Mouse (Mus musculus) lung, postnatal 0 days (tissue): ENCODE data around the gene Ddb2. TPM values are rescaled to one million over a fixed set of nuclear protein-coding genes. Genes with fewer than 3 reads are reported as not detected.

Source experiments
- ATAC-seq: fragments of 200-750 bp; cut with Nextera tagmentation; 2 replicates; pipeline ENCODE4 v1.8.0; 2017; ENCODE audit warnings: moderate library complexity
- DNase-seq: peaks from one replicate; pipeline ENCODE4 v3.0.0-alpha.2; 2016; ENCODE audit warnings: low spot score
- H3K27ac ChIP-seq: fragments of 300-500 bp; sonication (generic); 2 replicates; pipeline ENCODE4 v1.5.1; 2014; ENCODE audit warnings: antibody characterized with exemption, mild to moderate bottlenecking, low read length, mixed read lengths
- H3K27me3 ChIP-seq: fragments of 300-500 bp; sonication (generic); replicated peaks from 2 replicates; pipeline ENCODE4 v1.6.1; 2014; ENCODE audit warnings: low read length, mixed read lengths; ENCODE audit not compliant: insufficient read depth
- H3K36me3 ChIP-seq: fragments of 300-500 bp; sonication (generic); 2 replicates; pipeline ENCODE4 v1.6.1; 2014; ENCODE audit warnings: low read length, mixed read lengths; ENCODE audit not compliant: insufficient read depth
- H3K4me1 ChIP-seq: fragments of 300-500 bp; sonication (generic); 2 replicates; pipeline ENCODE4 v1.6.1; 2014; ENCODE audit warnings: antibody characterized with exemption, low read depth, low read length, mixed read lengths; ENCODE audit not compliant: insufficient read depth
- H3K4me2 ChIP-seq: fragments of 300-500 bp; sonication (generic); replicated peaks from 2 replicates; pipeline ENCODE4 v1.6.1; 2014; ENCODE audit warnings: low read depth, mild to moderate bottlenecking, low read length, moderate library complexity, mixed read lengths
- H3K4me3 ChIP-seq: fragments of 300-500 bp; sonication (generic); 2 replicates; pipeline ENCODE4 v1.5.1; 2014; ENCODE audit warnings: low read depth, low read length
- H3K9ac ChIP-seq: fragments of 300-500 bp; sonication (generic); replicated peaks from 2 replicates; pipeline ENCODE4 v1.6.1; 2014; ENCODE audit warnings: low read depth, mild to moderate bottlenecking
- H3K9me3 ChIP-seq: fragments of 300-500 bp; sonication (generic); 2 replicates; pipeline ENCODE4 v1.6.1; 2016; ENCODE audit warnings: low read length, mixed read lengths
- CTCF ChIP-seq: IDR thresholded peaks from 2 replicates; pipeline ENCODE4 v1.5.1; 2016; ENCODE audit warnings: antibody characterized with exemption, mild to moderate bottlenecking
- EP300 ChIP-seq: IDR thresholded peaks from 2 replicates; pipeline ENCODE4 v1.6.1; 2016; ENCODE audit warnings: antibody characterized with exemption, mild to moderate bottlenecking, control low read depth
- WGBS: fragments of 180-500 bp; shearing (Covaris S2); extraction: QIAGEN DNeasy Blood & Tissue Kit; methylation state at CpG from one replicate; pipeline ENCODE4 v1.1.7; 2014; 5-methylcytosine and 5-hydroxymethylcytosine counted together
- polyA plus RNA-seq: library from polyadenylated mRNA; unstranded; fragments of >200 nt; fragmentation: Nextera tagmentation; extraction: Ambion mirVana; gene quantifications from 2 replicates; pipeline ENCODE4 v1.2.1, GENCODE M21; 2015

Ddb2 gene
- polyA plus RNA-seq = 13.6 and 14.1 TPM in 2 replicates

- Histone ChIP-seq H3K36me3 (no peaks in the 10 kb centered on the region), H3K4me2 (peak within 1 kb of the TSS; percentile 80), H3K4me3 (peak within 1 kb of the TSS; percentile 59), H3K9ac (peak within 1 kb of the TSS; percentile 54), H3K27me3 (no peaks in the 10 kb centered on the region), H3K4me1 (no peaks in the 10 kb centered on the region), H3K9me3 (no peaks in the 10 kb centered on the region), H3K27ac (peak within 1 kb of the TSS; percentile 82)
- DNase-seq (peak; percentile 99), ATAC-seq (peak; percentile 99)
- TF ChIP-seq EP300 = peak; percentile 67
- no peak; the same call in 1 of the 2 replicates for TF ChIP-seq CTCF
- WGBS = under 1% methylated on average over 44 of the region's 48 CpGs
These were observed at the start of gene Ddb2 for GRCm38 (mm10) chr2:91236601-91237510. Gene Ddb2 (minus strand): TSS chr2:91236982.

- Histone ChIP-seq H3K9ac (no peak overlapping the region), H3K27ac (no peak overlapping the region), H3K9me3 (no peaks in the 10 kb centered on the region), H3K27me3 (no peaks in the 10 kb centered on the region), H3K4me3 (no peak overlapping the region), H3K4me2 (no peak overlapping the region), H3K36me3 (no peaks in the 10 kb centered on the region), H3K4me1 (no peaks in the 10 kb centered on the region)
- TF ChIP-seq EP300 = peak; percentile 28; the same call in 1 of the 2 replicates
- peak; percentile 92 for TF ChIP-seq CTCF
- ATAC-seq = peak; percentile 27; the same call in 1 of the 2 replicates
- peak; percentile 90 for DNase-seq
- 16% methylated on average over 7 of the region's 7 CpGs for WGBS
These were observed 49.2 kb upstream of the Ddb2 start for GRCm38 (mm10) chr2:91285885-91286505.

- Histone ChIP-seq H3K9ac (no peak overlapping the region), H3K27ac (peak overlapping the region; percentile 11)
These were observed 47.8 kb upstream of the Ddb2 start for GRCm38 (mm10) chr2:91284375-91285199.

GRCm38 (mm10) chr2:91283972-91284371, 47.2 kb upstream of the Ddb2 start:
- H3K27me3 ChIP-seq = no peaks in the 10 kb centered on the region
- 73% methylated on average over 3 of the region's 3 CpGs for WGBS
- DNase-seq (no peak), ATAC-seq (no peak)
- H3K36me3 ChIP-seq = no peaks in the 10 kb centered on the region
- no peaks in the 10 kb centered on the region for H3K9me3 ChIP-seq
- TF ChIP-seq CTCF = no peak
- TF ChIP-seq EP300 = no peak
- H3K9ac ChIP-seq = no peak overlapping the region
- no peaks in the 10 kb centered on the region for H3K4me1 ChIP-seq
- H3K27ac ChIP-seq = peak overlapping the region; percentile 11; the same call in 1 of the 2 replicates
- no peak overlapping the region for H3K4me2 ChIP-seq
- no peak overlapping the region for H3K4me3 ChIP-seq

More at GRCm38 (mm10) chr2:91284375-91285199, 47.8 kb upstream of the Ddb2 start:
- Histone ChIP-seq H3K4me2 (no peak overlapping the region), H3K4me3 (no peak overlapping the region), H3K27me3 (no peaks in the 10 kb centered on the region), H3K4me1 (no peaks in the 10 kb centered on the region), H3K9me3 (no peaks in the 10 kb centered on the region), H3K36me3 (no peaks in the 10 kb centered on the region)
- peak; percentile 35; the same call in 1 of the 2 replicates for ATAC-seq
- 39% methylated on average over 13 of the region's 13 CpGs for WGBS
- peak; percentile 76 for DNase-seq
- TF ChIP-seq EP300 = no peak
- TF ChIP-seq CTCF = no peak

GRCm38 (mm10) chr2:91281366-91281765, 44.6 kb upstream of the Ddb2 start:
- Histone ChIP-seq H3K4me3 (no peak overlapping the region), H3K36me3 (no peaks in the 10 kb centered on the region), H3K9me3 (no peaks in the 10 kb centered on the region), H3K27ac (no peak overlapping the region), H3K9ac (no peak overlapping the region), H3K27me3 (no peaks in the 10 kb centered on the region), H3K4me2 (no peak overlapping the region), H3K4me1 (no peaks in the 10 kb centered on the region)
- 36% methylated on average over 5 of the region's 5 CpGs for WGBS
- peak; percentile 58 for ATAC-seq
- peak; percentile 64 for DNase-seq
- TF ChIP-seq CTCF (no peak), EP300 (no peak)
